Comparison of ENCODE assay signal across 22 mouse cellular contexts in genomic region chr16:50601947-50602346, GRCm38 (mm10). TPM values are rescaled to one million over a fixed set of nuclear protein-coding genes. Genes with fewer than 3 reads are reported as not detected.
"Had no signal": no experiment of that assay in that cellular context is flagged by ENCODE, and none has a peak within 500 bp of the region (broad histone marks: within the 10 kb centered on the region; RNA-seq: fewer than 3 reads in every experiment).

No protein-coding gene starts in this region.

- H3K36me3 ChIP-seq: liver, embryonic 15.5 days; midbrain, embryonic 13.5 days; stomach, embryonic 15.5 days had no signal

- H3K27ac ChIP-seq: left cerebral cortex, adult 2 months; liver, embryonic 15.5 days; midbrain, embryonic 13.5 days; stomach, embryonic 15.5 days had no signal

- DNase-seq: kidney, adult 2 months; lung, adult 2 months; lung, postnatal 36 days; right cerebral cortex, postnatal 14 days; thymus, adult 2 months; thymus, postnatal 25 days had no signal

- H3K27me3 ChIP-seq: liver, embryonic 15.5 days; stomach, embryonic 15.5 days had no signal

- H3K4me3 ChIP-seq: left cerebral cortex, adult 2 months; liver, embryonic 15.5 days; midbrain, embryonic 13.5 days; stomach, embryonic 15.5 days had no signal

- H3K9ac ChIP-seq: liver, embryonic 15.5 days; midbrain, embryonic 13.5 days; stomach, embryonic 15.5 days had no signal

- H3K9me3 ChIP-seq: liver, embryonic 15.5 days; midbrain, embryonic 13.5 days; stomach, embryonic 15.5 days had no signal

- H3K4me1 ChIP-seq: liver, embryonic 15.5 days; midbrain, embryonic 13.5 days; stomach, embryonic 15.5 days had no signal

- ATAC-seq: lung, postnatal 0 days; midbrain, embryonic 13.5 days had no signal

- H3K4me2 ChIP-seq: liver, embryonic 11.5 days; liver, embryonic 15.5 days; midbrain, embryonic 13.5 days; stomach, embryonic 15.5 days had no signal

RNA-seq across cellular contexts. Expression of gene Ccdc54, which starts 11.0 kb away (rescaled TPM):
- total RNA-seq: layer of hippocampus, adult 8-10 months; layer of hippocampus, postnatal 25 days; left cerebral cortex, adult 2 months; left cerebral cortex, postnatal 14 days; megakaryocyte progenitor cell, adult 5-6 weeks; midbrain, postnatal 0 days had no signal
- polyA plus RNA-seq: kidney, adult 2 months; large intestine, adult 2 months; limb, embryonic 11.5 days; liver, embryonic 11.5 days; liver, embryonic 15.5 days; lung, adult 2 months; lung, postnatal 0 days; midbrain, embryonic 13.5 days; midbrain, postnatal 0 days; neural tube, embryonic 14.5 days; spleen, adult 2 months; stomach, embryonic 15.5 days; thymus, adult 2 months; urinary bladder, adult 2 months had no signal
